Mouse (Mus musculus) large intestine, adult 2 months (tissue): Measurements from ENCODE around the gene Rfc5. TPM values are rescaled to one million over a fixed set of nuclear protein-coding genes. Genes with fewer than 3 reads are reported as not detected.
"Not testable (repeated sequence)": the region's sequence is repeated elsewhere in the genome, so short reads cannot be mapped to it uniquely, and the experiment has no call there.

Experiments
- DNase-seq: peaks from one replicate; pipeline ENCODE4 v3.0.0-alpha.2; 2012; ENCODE audit warnings: low read depth, low spot score
- WGBS: fragments of 180-500 bp; shearing (Covaris S2); methylation state at CpG from one replicate; pipeline ENCODE4 v1.1.7; 2018; 5-methylcytosine and 5-hydroxymethylcytosine counted together
- polyA plus RNA-seq: library from polyadenylated mRNA; depleted of rRNA; stranded (reverse); fragments of >200 nt; gene quantifications from 2 replicates; pipeline ENCODE4 v1.2.3, GENCODE M21; 2012

Rfc5 gene
- polyA plus RNA-seq, 1 experiment: 26.8 TPM

- WGBS: 52% methylated on average over 4 of the region's 4 CpGs
- DNase-seq: no peak
Measured at GRCm38 (mm10) chr5:117380199-117380598, 8.6 kb downstream of the Rfc5 start.

DNA sequence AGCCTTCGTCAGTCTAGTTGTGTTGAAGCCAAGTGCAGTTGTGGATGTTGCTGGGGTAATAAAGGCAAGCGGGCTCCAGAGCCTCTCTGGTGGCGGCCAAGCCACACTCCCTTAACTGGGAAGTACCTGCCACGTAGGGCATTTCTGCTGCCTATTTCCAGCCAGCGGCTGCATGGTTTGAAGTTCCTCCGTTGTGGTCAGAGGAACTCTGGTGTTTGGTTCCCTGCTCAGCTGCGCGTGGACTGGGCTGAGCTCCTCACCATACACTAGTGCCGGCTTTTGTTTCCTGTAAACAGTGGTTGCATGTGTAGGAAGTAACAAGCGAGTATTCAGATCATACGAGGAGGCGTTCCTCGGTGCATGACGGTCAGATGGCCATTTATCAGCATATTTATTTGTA lies 11.1 kb downstream of the Rfc5 start:
- 84% methylated on average over 14 of the region's 14 CpGs for WGBS
- DNase-seq: not testable (repeated sequence)

- 81% methylated on average over 11 of the region's 11 CpGs for WGBS
- no peak for DNase-seq
Measured at GRCm38 (mm10) chr5:117376331-117376761, 12.5 kb downstream of the Rfc5 start.

GRCm38 (mm10) chr5:117374372-117375049 lies 14.3 kb downstream of the Rfc5 start:
- DNase-seq: no peak
- 86% methylated on average over 7 of the region's 7 CpGs for WGBS

DNA sequence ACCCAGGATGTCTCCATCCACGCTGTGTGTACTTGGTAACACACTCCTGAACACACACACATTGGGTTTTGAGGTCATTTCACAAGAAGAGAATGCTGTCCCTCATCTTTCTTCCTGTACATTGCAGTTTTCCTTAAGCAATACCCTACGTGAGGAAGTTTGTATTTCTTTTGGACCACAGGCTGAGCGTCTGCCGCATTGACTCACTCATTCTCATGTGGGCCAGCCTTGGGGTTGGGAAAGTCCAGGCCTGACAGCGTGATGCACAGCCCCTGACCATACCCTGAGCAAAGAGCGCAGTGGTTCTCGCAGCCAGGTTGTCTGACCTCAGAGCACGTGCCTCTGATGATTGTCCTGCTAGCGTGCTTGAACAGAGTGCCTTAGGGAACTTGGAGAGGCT lies 15.4 kb downstream of the Rfc5 start:
- 94% methylated on average over 9 of the region's 9 CpGs for WGBS

GRCm38 (mm10) chr5:117370592-117370991 lies 18.3 kb downstream of the Rfc5 start:
- WGBS: 76% methylated on average over 10 of the region's 10 CpGs
- no peak for DNase-seq

More for the DNA sequence above, 15.4 kb downstream of the Rfc5 start:
- no peak for DNase-seq

DNA sequence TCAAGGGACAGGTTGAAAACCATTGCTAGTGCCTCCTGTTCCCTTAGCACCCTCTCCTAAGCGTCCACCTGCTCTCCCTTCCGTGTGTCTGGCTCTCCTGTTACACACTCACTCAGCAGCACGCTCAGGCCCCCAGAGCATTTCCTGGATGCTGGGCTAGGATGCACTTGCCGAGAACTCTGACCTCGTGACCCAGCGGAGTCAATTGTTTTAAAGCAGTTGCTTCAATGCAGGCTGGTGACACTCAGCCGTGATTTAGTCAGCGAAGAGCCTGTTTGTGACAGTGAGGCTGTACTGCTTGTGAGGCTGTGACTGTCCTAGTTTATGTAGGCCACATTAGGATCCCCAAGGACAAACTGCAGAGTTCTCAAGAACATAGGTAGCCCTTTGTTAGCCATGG lies 21.6 kb downstream of the Rfc5 start:
- DNase-seq: no peak
- WGBS: 61% methylated on average over 8 of the region's 8 CpGs

DNA sequence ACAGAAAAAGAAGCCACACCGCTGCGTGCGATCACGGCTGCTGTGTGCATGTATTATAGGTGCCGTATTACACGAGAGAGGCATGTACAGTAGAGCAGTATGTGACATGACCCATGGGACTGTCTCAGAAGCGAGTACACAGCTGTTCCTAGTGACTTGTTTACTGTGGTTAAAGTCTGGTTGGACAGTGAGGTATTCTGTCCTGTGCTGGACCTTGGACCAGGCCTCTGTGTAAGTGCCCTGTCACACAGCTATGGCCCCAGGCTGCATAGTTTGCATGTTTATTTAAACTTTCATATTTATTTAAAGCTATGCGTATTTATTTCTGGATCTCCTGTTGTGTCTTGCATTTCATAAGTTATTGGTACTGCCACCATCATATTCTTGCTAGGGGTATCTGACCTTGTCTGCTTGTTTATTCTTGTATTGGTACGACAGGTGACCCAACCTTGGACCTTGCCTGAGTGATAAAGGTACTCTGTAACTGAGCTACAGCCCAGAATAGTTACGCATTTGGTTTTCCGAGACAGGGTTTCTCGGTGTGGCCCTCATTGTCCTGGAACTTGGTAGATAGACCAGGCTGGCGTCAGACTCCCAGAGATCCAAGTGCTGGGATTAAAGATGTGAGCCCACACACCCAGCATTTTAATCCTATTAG lies 22.8 kb downstream of the Rfc5 start:
- 70% methylated on average over 13 of the region's 13 CpGs for WGBS
- DNase-seq: no peak

- no peak for DNase-seq
- 81% methylated on average over 3 of the region's 3 CpGs for WGBS
Measured at GRCm38 (mm10) chr5:117364821-117365220, 24.0 kb downstream of the Rfc5 start.

DNA sequence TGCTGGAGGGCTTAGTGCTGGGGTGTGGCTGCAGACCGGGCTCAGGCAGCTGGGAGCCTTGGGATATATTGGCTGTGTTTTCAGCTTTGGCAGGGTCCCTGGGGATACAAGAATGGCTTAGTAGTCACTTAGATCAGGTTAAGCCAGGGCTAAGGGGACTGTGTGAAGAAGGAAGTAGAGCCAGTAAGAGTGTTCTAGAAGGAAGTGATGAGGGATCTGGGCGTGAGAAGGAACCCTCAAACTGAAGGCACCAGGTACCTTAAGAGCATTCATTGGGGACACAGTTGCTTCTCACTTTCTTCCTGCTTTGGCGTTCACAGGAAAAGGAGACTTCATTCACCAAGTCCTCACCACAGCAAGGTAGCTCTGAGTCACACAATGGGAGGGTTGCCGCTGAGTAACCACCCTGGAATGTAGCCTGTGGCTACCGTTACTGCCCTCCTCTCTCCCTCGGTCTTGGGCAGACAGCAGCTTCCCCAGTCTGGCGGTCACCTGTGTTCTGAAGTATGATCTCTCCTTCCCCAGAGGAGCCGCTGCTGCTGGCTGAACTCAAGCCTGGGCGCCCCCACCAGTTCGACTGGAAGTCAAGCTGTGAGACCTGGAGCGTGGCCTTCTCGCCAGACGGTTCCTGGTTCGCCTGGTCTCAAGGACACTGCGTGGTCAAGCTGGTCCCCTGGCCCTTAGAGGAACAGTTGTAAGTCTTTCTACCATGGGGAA lies 25.6 kb downstream of the Rfc5 start:
- WGBS: 22% methylated on average over 15 of the region's 15 CpGs
- no peak for DNase-seq

DNA sequence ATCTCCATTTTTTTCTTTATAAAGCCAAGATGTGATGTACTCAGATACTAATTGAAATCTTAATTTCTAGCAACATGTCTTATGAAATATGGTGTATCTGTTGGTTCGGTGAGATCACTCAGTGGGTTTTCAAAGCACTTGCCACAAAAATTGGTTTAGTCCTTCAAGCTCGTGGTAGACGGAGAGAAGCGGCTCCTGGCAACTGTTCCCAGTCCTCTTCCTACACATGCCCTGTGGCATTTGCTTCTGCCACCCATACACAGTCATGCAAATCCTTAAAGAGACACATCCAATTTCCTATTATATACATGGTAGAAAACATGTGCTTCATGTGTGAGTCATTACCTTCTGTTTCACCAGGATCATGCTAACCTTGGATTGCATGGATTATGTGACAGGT lies 27.3 kb downstream of the Rfc5 start:
- 56% methylated on average over 4 of the region's 4 CpGs for WGBS
- no peak for DNase-seq

DNA sequence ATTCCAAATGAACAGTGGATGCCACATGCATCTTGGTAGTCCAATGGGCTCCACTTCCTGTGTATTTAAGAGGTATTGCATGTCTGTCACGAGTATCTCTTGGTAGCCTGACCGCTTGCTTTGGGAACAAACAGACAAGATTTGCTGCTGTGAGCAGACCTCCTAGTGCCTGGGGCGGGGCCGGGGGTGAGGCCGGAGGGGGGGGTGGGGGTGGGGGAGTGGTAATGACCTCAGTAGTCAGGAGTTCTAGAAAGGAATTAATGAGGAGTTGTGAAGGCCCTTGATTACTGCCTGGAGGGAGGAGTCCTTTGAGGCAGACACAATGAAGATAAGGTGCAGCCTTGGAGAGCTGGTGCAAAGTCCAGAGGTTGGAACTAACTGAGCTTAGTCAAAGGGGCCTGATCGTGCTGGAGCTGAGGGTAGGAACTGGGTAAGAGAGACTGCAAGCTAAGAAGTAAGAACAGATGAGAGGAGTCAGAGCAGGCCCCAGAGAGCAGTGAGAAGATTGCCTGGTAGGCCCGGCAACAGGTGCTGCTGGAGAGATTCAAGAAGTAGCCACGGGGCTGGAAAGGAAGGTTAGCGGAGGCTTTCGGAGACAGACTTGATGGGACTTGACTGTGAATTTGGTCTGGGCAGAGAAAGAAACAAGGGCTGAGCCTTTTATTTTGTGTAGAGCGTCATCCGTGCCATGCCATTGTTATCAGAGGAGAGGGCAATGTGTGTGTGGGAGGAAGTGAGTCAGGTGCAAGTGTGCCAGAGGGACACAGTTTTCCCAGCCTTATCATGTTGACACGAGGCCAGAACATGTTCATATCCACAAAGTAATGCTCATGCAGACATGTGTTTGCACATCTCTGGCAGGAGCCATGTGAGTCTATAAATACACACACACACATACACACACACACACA lies 28.0 kb downstream of the Rfc5 start:
- 20% methylated on average over 13 of the region's 13 CpGs for WGBS
- no peak for DNase-seq

DNA sequence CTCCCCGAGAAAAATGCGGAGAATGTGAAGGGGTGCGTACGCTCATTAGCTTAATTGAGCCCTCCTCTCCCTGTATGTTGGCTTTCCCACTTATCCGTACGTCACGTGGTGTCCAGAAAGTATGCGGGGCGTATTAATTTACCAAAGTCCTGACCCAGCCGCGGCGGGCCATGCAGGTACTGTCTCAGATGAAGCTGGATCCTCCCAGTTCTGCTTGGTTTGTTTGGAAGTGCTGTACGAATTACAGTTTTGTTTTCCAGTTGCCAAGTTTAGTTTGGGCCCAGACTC lies 28.7 kb downstream of the Rfc5 start:
- no peak for DNase-seq
- WGBS: 35% methylated on average over 13 of the region's 13 CpGs

- DNase-seq: no peak
- 15% methylated on average over 7 of the region's 7 CpGs for WGBS
Measured at GRCm38 (mm10) chr5:117359497-117360227, 29.2 kb downstream of the Rfc5 start.

- DNase-seq: no peak
- 43% methylated on average over 11 of the region's 11 CpGs for WGBS
Measured at GRCm38 (mm10) chr5:117358725-117359124, 30.1 kb downstream of the Rfc5 start.

GRCm38 (mm10) chr5:117358248-117358630 lies 30.6 kb downstream of the Rfc5 start:
- DNase-seq: no peak
- 11% methylated on average over 6 of the region's 6 CpGs for WGBS

DNA sequence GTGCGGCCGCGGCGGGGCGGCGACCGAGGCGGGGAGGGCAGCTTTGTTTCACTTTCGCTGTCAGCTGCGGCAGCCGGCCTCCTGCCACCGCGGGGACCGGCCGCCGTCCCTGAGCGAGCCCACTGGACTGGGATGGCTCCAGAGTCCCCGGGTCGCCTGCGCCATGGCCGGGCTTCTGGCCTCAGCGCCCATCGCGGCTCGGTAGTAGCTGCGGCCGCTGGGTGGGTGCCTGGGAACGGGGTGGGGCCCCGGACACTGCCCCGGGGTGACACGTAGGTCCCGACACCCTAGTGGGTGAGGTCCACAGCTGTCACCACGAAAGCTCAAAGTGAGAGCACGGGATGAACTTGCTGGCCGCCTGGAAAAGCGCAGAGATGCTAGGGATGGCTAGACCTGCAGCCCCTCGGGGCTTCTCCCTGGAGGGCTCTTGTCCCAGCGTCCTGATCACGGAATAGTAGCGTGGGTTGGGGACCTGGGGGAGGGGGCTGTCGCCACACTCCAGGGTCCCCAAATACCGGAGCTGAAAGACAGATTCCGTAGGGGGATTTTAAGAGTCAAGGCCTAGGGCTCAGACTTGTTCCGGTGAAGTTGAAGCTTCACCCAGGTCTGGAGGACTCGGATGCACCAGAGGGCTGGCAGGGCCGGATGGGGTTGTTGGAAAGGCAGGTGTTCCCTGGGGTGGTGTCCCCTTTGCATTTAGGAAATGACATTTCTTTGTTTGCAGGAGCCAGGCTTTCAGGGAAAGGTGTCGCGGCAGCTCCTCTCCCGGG lies 31.2 kb downstream of the Rfc5 start:
- no peak for DNase-seq
- WGBS: under 1% methylated on average over 49 of the region's 49 CpGs

- 2% methylated on average over 32 of the region's 54 CpGs for WGBS
- no peak for DNase-seq
Measured at GRCm38 (mm10) chr5:117357129-117357477, 31.7 kb downstream of the Rfc5 start, which contains the start of gene Wsb2. TSS of gene Wsb2 (plus strand) at chr5:117357304.
